Mouse (Mus musculus) adrenal gland, postnatal 25 days (tissue): Measurements from ENCODE around the gene Olfr1157. TPM values are rescaled to one million over a fixed set of nuclear protein-coding genes. Genes with fewer than 3 reads are reported as not detected.

Experiments used
- DNase-seq: peaks from one replicate; pipeline ENCODE4 v3.0.0; 2021; ENCODE audit warnings: mixed read lengths
- long read RNA-seq: library from polyadenylated mRNA; stranded (forward); transcript quantifications from one replicate; pipeline ENCODE4 v2.0.0, GENCODE M21; 2021
- total RNA-seq: library from RNA; stranded (reverse); gene quantifications from 2 replicates; pipeline ENCODE4 v1.2.3, GENCODE M21; 2021

Gene Olfr1157
- total RNA-seq, result not detected in 2 replicates
- long read RNA-seq, result 0 reads

GRCm38 (mm10) chr2:87968199-87968598 lies at the start of gene Olfr1157:
Gene Olfr1157, minus strand, starts transcription at chr2:87968299.
- no peak for DNase-seq

- no peak for DNase-seq
Measured at GRCm38 (mm10) chr2:88007515-88008318, 39.6 kb upstream of the Olfr1157 start, which contains the start of gene Olfr1160. Gene Olfr1160, minus strand, starts transcription at chr2:88008268.

GRCm38 (mm10) chr2:87989813-87990212 lies 21.7 kb upstream of the Olfr1157 start, which contains the start of gene Olfr1158:
Gene Olfr1158, plus strand, starts transcription at chr2:87990113.
- DNase-seq, result no peak

GRCm38 (mm10) chr2:87974563-87974962 lies 6.5 kb upstream of the Olfr1157 start, which contains the start of gene Olfr74:
Gene Olfr74, minus strand, starts transcription at chr2:87974663.
- DNase-seq, result no peak

GRCm38 (mm10) chr2:87953000-87953399 lies 15.1 kb downstream of the Olfr1157 start, which contains the start of gene Olfr1156:
Gene Olfr1156, minus strand, starts transcription at chr2:87953100.
- DNase-seq, result no peak

GRCm38 (mm10) chr2:87945037-87945436 lies 23.1 kb downstream of the Olfr1157 start, which contains the start of gene Olfr1155:
Gene Olfr1155, minus strand, starts transcription at chr2:87945137.
- DNase-seq, result no peak

Other genes starting within 250 kb of the Olfr1157 start
- not detected in 2 replicates for gene Olfr1138, start 228.3 kb downstream of the Olfr1157 start, total RNA-seq
- gene Olfr1140, start 224.5 kb downstream of the Olfr1157 start, total RNA-seq, result not detected in 2 replicates
- gene Olfr1141, start 214.3 kb downstream of the Olfr1157 start, total RNA-seq, result not detected in 2 replicates
- not detected in 2 replicates for gene Olfr152, start 188.8 kb downstream of the Olfr1157 start, total RNA-seq
- not detected in 2 replicates for gene Olfr1143, start 167.7 kb downstream of the Olfr1157 start, total RNA-seq
- not detected in 2 replicates for gene Olfr1145, start 158.5 kb downstream of the Olfr1157 start, total RNA-seq
- gene Olfr1148, start 137.8 kb downstream of the Olfr1157 start, total RNA-seq, result not detected in 2 replicates
- not detected in 2 replicates for gene Olfr1150-ps1, start 124.3 kb downstream of the Olfr1157 start, total RNA-seq
- gene Olfr1151, start 112.4 kb downstream of the Olfr1157 start, total RNA-seq, result not detected in 2 replicates
- gene Olfr1152, start 101.8 kb downstream of the Olfr1157 start, total RNA-seq, result not detected in 2 replicates
- not detected in 2 replicates for gene Olfr1153, start 73.3 kb downstream of the Olfr1157 start, total RNA-seq
- gene Olfr1154, start 63.1 kb downstream of the Olfr1157 start, total RNA-seq, result not detected in 2 replicates
- not detected in 2 replicates for gene Olfr1155, start 23.2 kb downstream of the Olfr1157 start, total RNA-seq
- gene Olfr1156, start 15.2 kb downstream of the Olfr1157 start, total RNA-seq, result not detected in 2 replicates
- gene Olfr74, start 6.4 kb upstream of the Olfr1157 start, total RNA-seq, result not detected in 2 replicates
- not detected in 2 replicates for gene Olfr1158, start 21.8 kb upstream of the Olfr1157 start, total RNA-seq
- gene Olfr1160, start 40.0 kb upstream of the Olfr1157 start, total RNA-seq, result not detected in 2 replicates
- not detected in 2 replicates for gene Olfr1161, start 54.5 kb upstream of the Olfr1157 start, total RNA-seq
- gene Olfr73, start 69.4 kb upstream of the Olfr1157 start, total RNA-seq, result not detected in 2 replicates
- not detected in 2 replicates for gene Olfr1162, start 82.8 kb upstream of the Olfr1157 start, total RNA-seq
- not detected in 2 replicates for gene Olfr1163, start 103.5 kb upstream of the Olfr1157 start, total RNA-seq
- gene Olfr1164, start 125.7 kb upstream of the Olfr1157 start, total RNA-seq, result not detected in 2 replicates
- gene Olfr1166, start 160.0 kb upstream of the Olfr1157 start, total RNA-seq, result not detected in 2 replicates
- gene Olfr1167, start 186.9 kb upstream of the Olfr1157 start, total RNA-seq, result not detected in 2 replicates
- gene Olfr1168, start 213.6 kb upstream of the Olfr1157 start, total RNA-seq, result not detected in 2 replicates